Mouse (Mus musculus) left cerebral cortex, postnatal 36 days (tissue): ENCODE results near the gene Camta1. TPM values are rescaled to one million over a fixed set of nuclear protein-coding genes. Genes with fewer than 3 reads are reported as not detected.

ENCODE experiments used
- DNase-seq, 2 experiments: peaks; one replicate each; pipeline ENCODE4 v3.0.0; 2021 to 2022; ENCODE audit warnings: low spot score in 2 of 2, mixed read lengths in 1 of 2
- intact Hi-C: fragments of 180-260 bp; cut with DNase I; formaldehyde crosslinking; loops from one replicate; pipeline ENCODE4 v1.15.1; 2025
- total RNA-seq, 2 experiments: library from RNA; stranded (reverse); gene quantifications; 2 replicates each; pipeline ENCODE4 v1.2.3; 2021

Camta1 gene
- total RNA-seq, 2 experiments from 2014 or later = 207 to 216 TPM

- intact Hi-C loops = no loop called here
Observed at GRCm38 (mm10) chr4:151751270-151751945, 110.3 kb downstream of the Camta1 start.

GRCm38 (mm10) chr4:151747723-151748122, 114.0 kb downstream of the Camta1 start:
- intact Hi-C loops = no loop called here
- DNase-seq = no peak

More at GRCm38 (mm10) chr4:151751270-151751945, 110.3 kb downstream of the Camta1 start:
- peak in 1 of 2 experiments; percentile 17 for DNase-seq

- DNase-seq = no peak
- intact Hi-C loops = no loop called here
Observed at GRCm38 (mm10) chr4:151746002-151746606, 115.6 kb downstream of the Camta1 start.

- no peak for DNase-seq
- intact Hi-C loops = no loop called here
Observed at GRCm38 (mm10) chr4:151741249-151742137, 120.2 kb downstream of the Camta1 start.

- intact Hi-C loops = no loop called here
- no peak for DNase-seq
Observed at GRCm38 (mm10) chr4:151739348-151739956, 122.2 kb downstream of the Camta1 start.

GRCm38 (mm10) chr4:151738875-151739274, 122.8 kb downstream of the Camta1 start:
- DNase-seq = no peak
- intact Hi-C loops = no loop called here

- no peak for DNase-seq
- intact Hi-C loops = no loop called here
Observed at GRCm38 (mm10) chr4:151738280-151738679, 123.4 kb downstream of the Camta1 start.

GRCm38 (mm10) chr4:151732668-151733067, 129.0 kb downstream of the Camta1 start:
- intact Hi-C loops = no loop called here
- no peak for DNase-seq

GRCm38 (mm10) chr4:151730037-151730759, 131.5 kb downstream of the Camta1 start:
- intact Hi-C loops = no loop called here
- DNase-seq = no peak

- intact Hi-C loops = no loop called here
- DNase-seq = no peak
Observed at GRCm38 (mm10) chr4:151729116-151729515, 132.6 kb downstream of the Camta1 start.

GRCm38 (mm10) chr4:151728391-151729065, 133.1 kb downstream of the Camta1 start:
- DNase-seq = no peak
- intact Hi-C loops = no loop called here

- intact Hi-C loops = no loop called here
- DNase-seq = no peak
Observed at GRCm38 (mm10) chr4:151726396-151726795, 135.3 kb downstream of the Camta1 start.

GRCm38 (mm10) chr4:151724897-151725296, 136.8 kb downstream of the Camta1 start:
- DNase-seq = no peak
- intact Hi-C loops = no loop called here

GRCm38 (mm10) chr4:151720722-151721467, 140.8 kb downstream of the Camta1 start:
- DNase-seq = no peak
- intact Hi-C loops = no loop called here

GRCm38 (mm10) chr4:151718866-151719475, 142.7 kb downstream of the Camta1 start:
- intact Hi-C loops = no loop called here
- DNase-seq = no peak

- DNase-seq = no peak
- intact Hi-C loops = no loop called here
Observed at GRCm38 (mm10) chr4:151717864-151718263, 143.8 kb downstream of the Camta1 start.

GRCm38 (mm10) chr4:151713714-151714113, 148.0 kb downstream of the Camta1 start:
- DNase-seq = no peak
- intact Hi-C loops = no loop called here

- intact Hi-C loops = no loop called here
- DNase-seq = no peak
Observed at GRCm38 (mm10) chr4:151711406-151711805, 150.3 kb downstream of the Camta1 start.
